Mouse (Mus musculus) bone marrow, adult 2 months (tissue): ENCODE results near the gene Tmem126a. TPM values are rescaled to one million over a fixed set of nuclear protein-coding genes. Genes with fewer than 3 reads are reported as not detected.

Experiments used
- H3K27ac ChIP-seq: fragments of 200-500 bp; 2 replicates; pipeline ENCODE4 v1.5.1; 2012; ENCODE audit warnings: low read depth, mild to moderate bottlenecking, control low read depth, inconsistent platforms, low read length; ENCODE audit not compliant: control insufficient read depth, poor library complexity, insufficient read depth
- H3K4me1 ChIP-seq: fragments of 200-500 bp; 2 replicates; pipeline ENCODE4 v1.6.1; 2011; ENCODE audit warnings: low read length; ENCODE audit not compliant: control insufficient read depth, insufficient read depth
- H3K4me3 ChIP-seq: fragments of 200-500 bp; replicated peaks from 2 replicates; pipeline ENCODE3; 2011; ENCODE audit warnings: mild to moderate bottlenecking, low read depth, low read length, control low read depth; ENCODE audit not compliant: control insufficient read depth
- CTCF ChIP-seq: fragments of 200-500 bp; IDR thresholded peaks from 2 replicates; pipeline ENCODE4 v1.5.1; 2011; ENCODE audit warnings: low read length, control low read depth; ENCODE audit not compliant: control insufficient read depth, insufficient read depth
- POLR2A ChIP-seq: fragments of 200-500 bp; IDR thresholded peaks from 2 replicates; pipeline ENCODE4 v1.6.1; 2011; ENCODE audit warnings: low read depth, mild to moderate bottlenecking, control low read depth, low read length, borderline replicate concordance; ENCODE audit not compliant: control insufficient read depth
- WGBS: fragments of 180-500 bp; shearing (Covaris S2); methylation state at CpG from one replicate; pipeline ENCODE4 v1.1.7; 2018; 5-methylcytosine and 5-hydroxymethylcytosine counted together
- polyA plus RNA-seq: library from polyadenylated mRNA; stranded (reverse); fragments of >200 nt; gene quantifications from 2 replicates; pipeline ENCODE4 v1.2.4, GENCODE M21; 2011; ENCODE audit warnings: low replicate concordance; ENCODE audit not compliant: missing spikeins, insufficient read depth, insufficient read length

Tmem126a gene
- polyA plus RNA-seq, 1 experiment, result 15.3 TPM

- TF ChIP-seq POLR2A (no peak), CTCF (no peak)
- no peaks in the 10 kb centered on the region for H3K4me1 ChIP-seq
- H3K4me3 ChIP-seq, result no peak overlapping the region
- no peak overlapping the region for H3K27ac ChIP-seq
Measured at GRCm38 (mm10) chr7:90432221-90432620, 24.8 kb downstream of the Tmem126a start.

- TF ChIP-seq POLR2A (no peak), CTCF (no peak)
- no peak overlapping the region for H3K27ac ChIP-seq
- WGBS, result 74% methylated on average over 9 of the region's 9 CpGs
- H3K4me3 ChIP-seq, result no peak overlapping the region
- H3K4me1 ChIP-seq, result no peaks in the 10 kb centered on the region
Measured at GRCm38 (mm10) chr7:90427006-90427405, 30.0 kb downstream of the Tmem126a start.

GRCm38 (mm10) chr7:90426020-90427001, 30.7 kb downstream of the Tmem126a start, which contains the start of gene Ccdc89:
TSS of gene Ccdc89 (plus strand) at chr7:90426577.
- 24% methylated on average over 29 of the region's 29 CpGs for WGBS

DNA sequence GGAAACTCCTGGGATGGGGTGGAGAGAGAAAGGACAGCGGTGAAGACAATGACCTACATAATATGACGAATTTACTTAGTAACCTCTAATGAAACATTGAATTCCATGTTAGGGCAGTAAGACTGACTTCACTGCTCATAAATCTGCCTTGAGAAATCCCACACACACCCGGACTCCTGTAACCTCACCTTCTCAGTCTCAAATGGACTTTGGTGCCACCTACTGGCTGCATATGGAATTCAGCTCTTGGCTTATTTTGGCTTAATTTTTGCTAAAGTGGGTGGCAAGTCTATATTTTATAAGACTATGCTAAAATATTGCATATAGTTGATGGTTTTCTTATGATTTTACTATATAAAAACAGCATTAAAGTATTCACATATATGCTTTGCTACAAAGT, 47.1 kb downstream of the Tmem126a start:
- no peak overlapping the region for H3K4me3 ChIP-seq
- H3K27ac ChIP-seq, result no peak overlapping the region
- 43% methylated on average over 3 of the region's 3 CpGs for WGBS
- TF ChIP-seq POLR2A (no peak), CTCF (peak; percentile 44; the same call in 1 of the 2 replicates)
- no peaks in the 10 kb centered on the region for H3K4me1 ChIP-seq

More at GRCm38 (mm10) chr7:90426020-90427001, 30.7 kb downstream of the Tmem126a start, which contains the start of gene Ccdc89:
- no peak within 1 kb of the TSS for H3K27ac ChIP-seq
- H3K4me3 ChIP-seq, result no peak within 1 kb of the TSS
- TF ChIP-seq CTCF, result no peak
- TF ChIP-seq POLR2A, result no peak
- H3K4me1 ChIP-seq, result no peaks in the 10 kb centered on the region

Other genes with a start within 250 kb of the Tmem126a start
- not detected in 2 replicates for gene Ccdc83, start 191.5 kb downstream of the Tmem126a start, polyA plus RNA-seq
- 0.41 and 0.85 TPM in 2 replicates for gene Sytl2, start 155.0 kb downstream of the Tmem126a start, polyA plus RNA-seq
- not detected in 2 replicates for gene Ccdc89, start 30.7 kb downstream of the Tmem126a start, polyA plus RNA-seq
- 36.7 and 56.8 TPM in 2 replicates for gene Crebzf, start 14.5 kb downstream of the Tmem126a start, polyA plus RNA-seq
- gene Tmem126b, start 18.8 kb upstream of the Tmem126a start, polyA plus RNA-seq, result 7.5 and 10.7 TPM in 2 replicates
- 2.6 and 11.7 TPM in 2 replicates for gene Dlg2, start 19.4 kb upstream of the Tmem126a start, polyA plus RNA-seq